Mouse (Mus musculus) small intestine, adult 2 months (tissue): ENCODE measurements around the gene Gm17651. TPM values are rescaled to one million over a fixed set of nuclear protein-coding genes. Genes with fewer than 3 reads are reported as not detected.

Experiments
- H3K27ac ChIP-seq: fragments of 200-500 bp; 2 replicates; pipeline ENCODE4 v1.5.1; 2012; ENCODE audit warnings: low read depth, low read length, control low read depth, inconsistent platforms; ENCODE audit not compliant: insufficient read depth
- H3K27me3 ChIP-seq: fragments of 200-500 bp; 2 replicates; pipeline ENCODE4 v1.6.1; 2012; ENCODE audit warnings: mild to moderate bottlenecking, moderate library complexity, low read length, inconsistent platforms; ENCODE audit not compliant: control insufficient read depth, insufficient read depth
- H3K36me3 ChIP-seq: fragments of 200-500 bp; 2 replicates; pipeline ENCODE4 v1.6.1; 2012; ENCODE audit warnings: mild to moderate bottlenecking, low read length, control low read depth, inconsistent platforms; ENCODE audit not compliant: control insufficient read depth, insufficient read depth
- H3K4me1 ChIP-seq: fragments of 200-500 bp; 2 replicates; pipeline ENCODE4 v1.6.1; 2012; ENCODE audit warnings: low read length, inconsistent platforms, mixed read lengths; ENCODE audit not compliant: control insufficient read depth, insufficient read depth, insufficient read length
- H3K4me3 ChIP-seq: fragments of 200-500 bp; 2 replicates; pipeline ENCODE4 v1.5.1; 2012; ENCODE audit warnings: low read depth, mild to moderate bottlenecking, control low read depth, inconsistent platforms, low read length, moderate library complexity
- CTCF ChIP-seq: fragments of 200-500 bp; IDR thresholded peaks from 2 replicates; pipeline ENCODE4 v1.5.1; 2012; ENCODE audit warnings: low read depth, mild to moderate bottlenecking, control low read depth, inconsistent platforms, low read length, moderate library complexity, mixed read lengths; ENCODE audit not compliant: insufficient replicate concordance, insufficient read length; ENCODE audit errors: extremely low read depth
- POLR2A ChIP-seq: fragments of 200-500 bp; IDR thresholded peaks from 2 replicates; pipeline ENCODE4 v1.6.1; 2012; ENCODE audit warnings: low read depth, mild to moderate bottlenecking, control low read depth, inconsistent platforms, low read length, moderate library complexity
- WGBS: fragments of 180-500 bp; shearing (Covaris S2); methylation state at CpG from one replicate; pipeline ENCODE4 v1.1.7; 2018; 5-methylcytosine and 5-hydroxymethylcytosine counted together
- polyA plus RNA-seq: library from polyadenylated mRNA; depleted of rRNA; stranded (reverse); fragments of >200 nt; gene quantifications from 2 replicates; pipeline ENCODE4 v1.2.3, GENCODE M21; 2012; rRNA removed

Gm17651 gene
- polyA plus RNA-seq = not detected in 2 replicates

DNA sequence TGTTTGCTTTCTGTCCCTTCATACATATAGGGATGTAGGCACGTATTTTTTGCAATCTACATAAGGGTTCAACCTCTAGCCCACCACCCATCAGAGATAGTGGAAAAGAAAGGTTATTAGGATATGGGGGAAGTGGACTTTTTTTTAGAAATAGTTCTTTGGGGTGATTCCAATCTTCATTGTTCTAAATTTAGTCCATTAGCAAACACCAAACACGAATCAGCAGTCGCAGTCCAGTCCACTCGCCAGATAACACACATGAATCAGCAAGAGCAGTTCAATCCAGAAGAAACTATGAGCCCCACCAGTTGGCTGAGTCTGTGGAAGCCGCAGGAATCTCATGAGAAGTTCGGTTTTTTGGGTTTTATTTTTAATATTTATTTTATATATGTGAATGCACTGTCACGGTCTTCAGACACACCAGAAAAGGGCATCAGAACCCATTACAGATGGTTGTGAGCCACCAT is at the start of gene Gm17651:
Gene Gm17651, minus strand, starts transcription at position 51 of the 467 bp plus-strand sequence.
- Histone ChIP-seq H3K27me3 (no peaks in the 10 kb centered on the region), H3K36me3 (peaks cover 2% of the 10 kb centered on the region; the same call in 1 of the 2 replicates), H3K4me3 (no peak within 1 kb of the TSS), H3K27ac (no peak within 1 kb of the TSS), H3K4me1 (no peaks in the 10 kb centered on the region)
- TF ChIP-seq POLR2A = no peak
- TF ChIP-seq CTCF = no peak
- 83% methylated on average over 7 of the region's 7 CpGs for WGBS

DNA sequence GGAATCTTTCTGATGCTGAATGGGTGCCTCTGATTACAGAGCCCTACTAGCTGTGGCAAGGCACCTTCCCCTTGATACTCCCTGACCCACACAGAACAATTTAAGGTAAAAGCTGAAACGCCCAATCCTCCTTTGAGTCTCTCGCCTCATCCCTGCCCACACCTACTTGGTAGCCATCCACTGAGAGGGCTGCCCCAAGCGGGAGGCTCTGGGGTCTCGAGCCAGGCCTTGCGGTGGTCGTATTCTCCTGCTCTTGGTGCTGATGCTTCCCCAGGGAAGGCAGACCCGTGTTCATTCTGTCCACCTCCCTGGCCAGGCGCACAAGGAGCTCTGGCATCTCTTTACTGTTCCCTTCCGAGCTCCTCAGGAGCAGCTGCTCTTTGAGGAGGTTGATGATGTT is 44.6 kb upstream of the Gm17651 start:
- no peaks in the 10 kb centered on the region for H3K4me1 ChIP-seq
- TF ChIP-seq CTCF (no peak), POLR2A (no peak)
- 84% methylated on average over 9 of the region's 9 CpGs for WGBS
- no peaks in the 10 kb centered on the region for H3K36me3 ChIP-seq
- no peaks in the 10 kb centered on the region for H3K27me3 ChIP-seq
- no peak overlapping the region for H3K4me3 ChIP-seq
- no peak overlapping the region for H3K27ac ChIP-seq

DNA sequence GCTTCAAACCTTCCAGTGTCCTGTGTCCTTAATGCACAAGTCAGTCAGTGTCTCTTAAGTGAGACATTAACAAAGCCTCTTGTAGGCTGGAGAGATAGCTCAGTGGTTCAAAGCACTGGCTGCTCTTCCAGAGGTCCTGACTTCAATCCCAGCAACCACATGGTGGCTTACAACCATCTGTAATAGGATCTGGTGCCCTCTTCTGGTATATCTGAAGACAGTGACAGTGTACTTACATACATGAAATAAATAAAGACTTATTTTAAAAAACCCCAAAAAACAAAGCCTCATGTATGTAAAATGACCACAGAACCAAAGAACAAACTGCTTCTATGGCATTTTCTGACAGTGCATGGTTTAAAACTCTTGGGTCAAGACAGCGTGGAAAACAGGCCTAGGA is 41.4 kb upstream of the Gm17651 start:
- WGBS = 95% methylated on average over 1 of the region's 1 CpGs
- TF ChIP-seq CTCF = no peak
- no peak for TF ChIP-seq POLR2A
- H3K36me3 ChIP-seq = no peaks in the 10 kb centered on the region
- H3K4me1 ChIP-seq = no peaks in the 10 kb centered on the region
- no peak overlapping the region for H3K27ac ChIP-seq
- no peaks in the 10 kb centered on the region for H3K27me3 ChIP-seq
- no peak overlapping the region for H3K4me3 ChIP-seq

DNA sequence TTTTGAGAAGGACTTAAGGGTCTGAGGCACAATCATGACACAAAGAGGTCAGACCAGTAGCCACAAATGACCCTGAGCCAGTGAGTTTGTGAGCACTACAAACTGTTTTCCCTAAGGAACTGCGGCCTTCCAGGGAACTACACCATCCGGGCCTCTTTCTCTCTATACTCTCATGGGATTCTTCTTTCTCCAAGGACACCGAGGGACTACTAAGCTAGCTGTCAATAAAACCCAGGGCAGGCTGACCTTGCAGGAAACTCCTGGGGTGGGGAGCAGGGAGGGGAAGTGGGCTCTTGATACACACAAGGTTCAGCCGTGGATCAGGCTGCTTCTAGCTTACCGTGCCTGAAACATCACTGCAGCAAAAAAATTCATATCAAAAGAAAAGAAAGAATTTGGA is 36.4 kb upstream of the Gm17651 start:
- Histone ChIP-seq H3K27ac (no peak overlapping the region), H3K4me1 (no peaks in the 10 kb centered on the region), H3K36me3 (no peaks in the 10 kb centered on the region), H3K27me3 (no peaks in the 10 kb centered on the region), H3K4me3 (no peak overlapping the region)
- no peak for TF ChIP-seq CTCF
- no peak for TF ChIP-seq POLR2A
- 53% methylated on average over 5 of the region's 5 CpGs for WGBS

DNA sequence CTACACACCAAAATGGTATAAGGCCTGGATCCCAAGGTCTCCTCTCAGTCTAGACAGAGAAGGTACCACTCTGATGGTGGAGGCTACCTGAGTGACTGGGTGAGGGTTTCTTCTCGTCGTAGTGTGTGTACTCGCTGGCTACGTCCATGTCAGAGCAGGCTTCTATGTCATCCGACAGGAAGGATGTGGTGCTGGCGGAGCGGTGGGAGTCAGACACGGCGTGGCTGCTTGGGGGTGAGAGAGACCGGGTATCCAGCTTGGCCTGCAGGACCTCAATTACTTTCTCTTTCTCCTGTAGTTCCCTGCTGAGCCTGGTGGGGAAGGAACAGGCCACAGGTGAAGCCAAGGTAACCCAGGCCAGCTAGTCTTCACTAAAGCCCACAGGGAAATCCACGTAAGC is 35.6 kb upstream of the Gm17651 start:
- Histone ChIP-seq H3K4me1 (no peaks in the 10 kb centered on the region), H3K36me3 (no peaks in the 10 kb centered on the region), H3K4me3 (no peak overlapping the region), H3K27me3 (no peaks in the 10 kb centered on the region), H3K27ac (no peak overlapping the region)
- TF ChIP-seq CTCF (no peak), POLR2A (no peak)
- WGBS = 85% methylated on average over 11 of the region's 11 CpGs

DNA sequence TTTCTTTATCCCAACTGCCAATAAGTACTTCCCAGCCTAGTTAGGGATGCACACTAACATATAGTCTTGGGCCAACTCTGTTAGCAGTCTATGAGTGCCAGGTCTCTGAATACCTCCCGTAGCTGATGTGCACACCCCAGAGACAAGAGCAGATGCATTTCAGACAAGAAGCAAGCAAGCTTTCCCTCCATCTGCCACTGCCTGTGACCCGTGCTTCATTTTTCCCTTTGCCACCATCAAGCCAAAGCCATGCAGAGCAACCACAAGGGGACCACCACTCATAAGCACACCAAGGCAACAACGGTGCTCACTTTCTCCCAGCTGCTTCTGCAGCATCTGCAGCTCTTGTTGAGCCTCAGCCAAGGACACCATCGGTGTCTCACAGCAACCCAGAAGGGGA is 32.1 kb upstream of the Gm17651 start:
- no peak for TF ChIP-seq POLR2A
- no peak for TF ChIP-seq CTCF
- Histone ChIP-seq H3K27ac (no peak overlapping the region), H3K4me3 (no peak overlapping the region), H3K27me3 (no peaks in the 10 kb centered on the region), H3K4me1 (no peaks in the 10 kb centered on the region), H3K36me3 (no peaks in the 10 kb centered on the region)
- WGBS = 82% methylated on average over 4 of the region's 4 CpGs

DNA sequence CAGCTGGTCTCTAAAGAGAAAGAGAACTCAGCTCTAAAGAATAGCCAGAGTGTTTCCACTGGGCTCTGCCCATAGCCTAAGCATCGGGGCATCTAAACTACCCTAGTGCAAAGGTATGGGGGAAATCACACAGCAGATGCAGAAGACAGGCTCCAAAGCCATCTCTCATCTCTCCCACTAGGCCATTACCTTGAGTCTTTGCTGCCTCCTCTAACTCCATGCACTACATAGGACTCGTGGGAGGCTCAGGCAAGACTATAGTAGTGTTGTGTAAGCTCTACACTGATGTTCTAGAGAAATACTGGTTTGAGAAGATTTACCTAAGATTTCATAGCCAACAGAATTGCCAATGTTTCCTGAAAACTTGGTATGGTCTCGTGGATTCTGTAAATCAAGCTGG is 31.0 kb upstream of the Gm17651 start:
- 88% methylated on average over 3 of the region's 3 CpGs for WGBS
- no peak overlapping the region for H3K4me3 ChIP-seq
- H3K4me1 ChIP-seq = no peaks in the 10 kb centered on the region
- no peak overlapping the region for H3K27ac ChIP-seq
- H3K27me3 ChIP-seq = no peaks in the 10 kb centered on the region
- no peaks in the 10 kb centered on the region for H3K36me3 ChIP-seq
- no peak for TF ChIP-seq POLR2A
- no peak for TF ChIP-seq CTCF

DNA sequence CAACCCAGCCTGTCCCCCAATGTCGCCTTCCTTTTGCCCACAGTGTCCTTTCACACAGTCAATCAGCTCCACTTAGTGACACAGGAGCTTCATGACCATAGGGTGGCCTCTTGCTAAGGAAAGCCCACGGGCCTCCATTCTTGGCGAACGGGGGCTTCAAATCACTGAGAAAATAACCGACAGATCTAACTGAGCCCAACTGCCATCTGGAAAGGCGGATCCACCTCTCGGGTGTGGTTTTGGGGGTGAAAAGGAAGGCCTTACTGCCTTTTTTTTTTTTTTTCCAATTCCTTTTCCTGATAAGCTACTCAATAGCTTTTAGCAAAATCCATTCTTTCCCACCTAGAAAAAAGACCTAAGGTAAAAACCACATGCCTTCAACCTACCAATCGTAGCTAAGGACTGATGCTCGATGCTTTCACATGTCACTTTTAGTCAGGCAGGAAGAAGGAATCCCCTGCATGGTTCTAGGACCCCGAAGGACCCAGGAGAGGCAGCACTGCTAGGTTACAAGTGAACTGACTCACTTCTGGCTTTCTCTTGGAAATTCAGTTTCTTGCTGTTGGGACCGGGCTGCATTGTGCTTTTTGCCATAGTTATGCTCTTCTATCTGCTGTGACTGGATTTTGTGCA is 28.1 kb upstream of the Gm17651 start:
- Histone ChIP-seq H3K4me1 (no peaks in the 10 kb centered on the region), H3K27ac (no peak overlapping the region), H3K27me3 (no peaks in the 10 kb centered on the region), H3K36me3 (no peaks in the 10 kb centered on the region), H3K4me3 (no peak overlapping the region)
- TF ChIP-seq POLR2A (no peak), CTCF (no peak)
- 87% methylated on average over 11 of the region's 11 CpGs for WGBS
